Mouse (Mus musculus) monocyte, adult 5-6 weeks (primary cell): Measurements from ENCODE around the gene Nme2. TPM values are rescaled to one million over a fixed set of nuclear protein-coding genes. Genes with fewer than 3 reads are reported as not detected.

Experiments used
- ATAC-seq: fragments of 153-309, 156-312 bp; replicated peaks from 2 replicates; pipeline ENCODE4 v1.8.0; 2017; ENCODE audit warnings: mild to moderate bottlenecking; ENCODE audit not compliant: low TSS enrichment, insufficient number of reproducible peaks, severe bottlenecking, poor library complexity, low FRiP score
- total RNA-seq: library from RNA; stranded (forward); fragments of 200-1000, 200-491, 200-594 nt; gene quantifications from 3 replicates; pipeline ENCODE4 v1.2.3, GENCODE M21; 2017

Gene Nme2
- total RNA-seq, 1 experiment from 2014 or later: 145 TPM

- no peak for ATAC-seq
Observed at GRCm38 (mm10) chr11:93907839-93908238, 48.2 kb downstream of the Nme2 start.

- ATAC-seq: no peak
Observed at GRCm38 (mm10) chr11:93906834-93907233, 49.2 kb downstream of the Nme2 start.

Other genes with a start within 250 kb of the Nme2 start
- gene Utp18, start 70.5 kb downstream of the Nme2 start, total RNA-seq: 30.5 to 33.4 TPM (median 31.9 TPM) in 3 replicates
- gene Mbtd1, start 70.4 kb downstream of the Nme2 start, total RNA-seq: 44.9 to 55.3 TPM (median 51.9 TPM) in 3 replicates
- gene Gm20390, start 12.0 kb upstream of the Nme2 start, total RNA-seq: 1.9 TPM in 1 of 3 replicates, not detected in the others
- 13.8 to 34.0 TPM (median 18.0 TPM) in 3 replicates for gene Nme1, start 12.3 kb upstream of the Nme2 start, total RNA-seq
- 140 to 171 TPM (median 156 TPM) in 3 replicates for gene Spag9, start 39.8 kb upstream of the Nme2 start, total RNA-seq